Mouse (Mus musculus) lung, postnatal 0 days (tissue): Measurements from ENCODE around the gene Aass. TPM values are rescaled to one million over a fixed set of nuclear protein-coding genes. Genes with fewer than 3 reads are reported as not detected.

Experiments used
- ATAC-seq: fragments of 200-750 bp; cut with Nextera tagmentation; 2 replicates; pipeline ENCODE4 v1.8.0; 2017; ENCODE audit warnings: moderate library complexity
- DNase-seq: peaks from one replicate; pipeline ENCODE4 v3.0.0-alpha.2; 2016; ENCODE audit warnings: low spot score
- H3K27ac ChIP-seq: fragments of 300-500 bp; sonication (generic); 2 replicates; pipeline ENCODE4 v1.5.1; 2014; ENCODE audit warnings: antibody characterized with exemption, mild to moderate bottlenecking, low read length, mixed read lengths
- H3K27me3 ChIP-seq: fragments of 300-500 bp; sonication (generic); replicated peaks from 2 replicates; pipeline ENCODE4 v1.6.1; 2014; ENCODE audit warnings: low read length, mixed read lengths; ENCODE audit not compliant: insufficient read depth
- H3K36me3 ChIP-seq: fragments of 300-500 bp; sonication (generic); 2 replicates; pipeline ENCODE4 v1.6.1; 2014; ENCODE audit warnings: low read length, mixed read lengths; ENCODE audit not compliant: insufficient read depth
- H3K4me1 ChIP-seq: fragments of 300-500 bp; sonication (generic); 2 replicates; pipeline ENCODE4 v1.6.1; 2014; ENCODE audit warnings: antibody characterized with exemption, low read depth, low read length, mixed read lengths; ENCODE audit not compliant: insufficient read depth
- H3K4me2 ChIP-seq: fragments of 300-500 bp; sonication (generic); replicated peaks from 2 replicates; pipeline ENCODE4 v1.6.1; 2014; ENCODE audit warnings: low read depth, mild to moderate bottlenecking, low read length, moderate library complexity, mixed read lengths
- H3K4me3 ChIP-seq: fragments of 300-500 bp; sonication (generic); 2 replicates; pipeline ENCODE4 v1.5.1; 2014; ENCODE audit warnings: low read depth, low read length
- H3K9ac ChIP-seq: fragments of 300-500 bp; sonication (generic); replicated peaks from 2 replicates; pipeline ENCODE4 v1.6.1; 2014; ENCODE audit warnings: low read depth, mild to moderate bottlenecking
- H3K9me3 ChIP-seq: fragments of 300-500 bp; sonication (generic); 2 replicates; pipeline ENCODE4 v1.6.1; 2016; ENCODE audit warnings: low read length, mixed read lengths
- CTCF ChIP-seq: IDR thresholded peaks from 2 replicates; pipeline ENCODE4 v1.5.1; 2016; ENCODE audit warnings: antibody characterized with exemption, mild to moderate bottlenecking
- EP300 ChIP-seq: IDR thresholded peaks from 2 replicates; pipeline ENCODE4 v1.6.1; 2016; ENCODE audit warnings: antibody characterized with exemption, mild to moderate bottlenecking, control low read depth
- WGBS: fragments of 180-500 bp; shearing (Covaris S2); extraction: QIAGEN DNeasy Blood & Tissue Kit; methylation state at CpG from one replicate; pipeline ENCODE4 v1.1.7; 2014; 5-methylcytosine and 5-hydroxymethylcytosine counted together
- polyA plus RNA-seq: library from polyadenylated mRNA; unstranded; fragments of >200 nt; fragmentation: Nextera tagmentation; extraction: Ambion mirVana; gene quantifications from 2 replicates; pipeline ENCODE4 v1.2.1, GENCODE M21; 2015

Aass gene
- polyA plus RNA-seq, 1 experiment from 2014 or later = 1.8 TPM

DNA sequence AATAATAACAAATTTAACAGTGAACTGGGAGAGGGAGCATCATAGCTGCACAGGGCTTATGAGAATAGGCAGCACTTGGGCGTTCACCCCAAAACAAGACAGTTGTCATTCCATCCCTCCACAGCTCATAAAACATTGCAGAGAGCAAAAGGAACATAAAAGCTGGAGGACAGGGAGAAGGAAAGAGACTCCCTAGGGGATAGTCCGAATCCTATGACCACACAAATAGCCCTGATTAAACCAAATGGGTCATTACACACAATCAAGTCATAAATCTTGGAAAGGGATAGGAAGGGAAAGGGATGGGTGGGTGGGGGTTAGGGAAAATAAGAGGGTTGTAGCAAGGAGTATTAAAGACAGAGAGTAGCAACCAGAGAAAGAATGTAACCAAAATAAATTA lies 54.5 kb downstream of the Aass start:
- no peak for TF ChIP-seq CTCF
- TF ChIP-seq EP300 = no peak
- ATAC-seq = no peak
- Histone ChIP-seq H3K4me2 (no peak overlapping the region), H3K4me1 (no peaks in the 10 kb centered on the region; the same call in 1 of the 2 replicates), H3K27ac (no peak overlapping the region), H3K36me3 (no peaks in the 10 kb centered on the region), H3K4me3 (no peak overlapping the region), H3K9me3 (no peaks in the 10 kb centered on the region), H3K9ac (no peak overlapping the region), H3K27me3 (no peaks in the 10 kb centered on the region)
- 68% methylated on average over 2 of the region's 2 CpGs for WGBS
- no peak for DNase-seq

DNA sequence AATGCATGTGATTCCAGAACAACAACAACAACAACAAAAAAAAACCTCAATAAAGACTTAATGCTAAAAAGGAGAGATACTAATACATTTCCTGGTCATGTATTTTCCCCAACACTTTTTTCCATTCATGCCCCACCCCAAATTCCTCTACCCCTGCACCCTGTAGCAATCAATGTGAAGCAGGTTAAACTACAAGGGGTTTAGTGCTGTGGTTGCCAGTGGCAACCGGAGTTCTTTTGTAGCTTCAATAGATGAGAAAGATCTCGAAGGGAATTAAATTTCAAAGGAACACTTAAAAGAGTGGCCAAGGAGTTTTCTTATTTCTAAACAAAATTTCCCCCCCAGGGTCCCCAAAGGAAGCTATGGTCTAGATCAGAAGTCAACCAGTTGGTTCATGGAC lies 56.7 kb downstream of the Aass start:
- 61% methylated on average over 2 of the region's 2 CpGs for WGBS
- ATAC-seq = no peak
- no peak overlapping the region for H3K27ac ChIP-seq

DNA sequence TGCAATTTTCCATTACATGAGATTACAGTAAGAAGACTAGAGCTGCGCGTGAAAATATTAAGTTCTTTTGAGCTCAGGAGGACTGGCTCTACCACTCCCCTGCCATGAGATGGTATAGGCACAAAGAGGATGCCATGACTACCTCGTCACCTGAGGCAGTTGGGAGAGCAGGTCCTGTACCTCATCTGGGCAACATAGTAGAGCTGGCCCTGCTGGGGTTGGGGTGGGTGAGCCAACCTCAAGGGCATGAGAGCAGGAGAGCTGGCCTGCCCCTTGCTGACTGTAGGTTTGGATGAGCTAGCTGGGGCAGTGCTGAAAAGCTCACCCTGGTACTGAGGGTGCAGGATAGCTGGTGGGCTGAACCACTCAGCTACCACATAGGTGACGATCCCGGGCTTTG lies 77.1 kb downstream of the Aass start:
- ATAC-seq (no peak), DNase-seq (no peak)
- Histone ChIP-seq H3K9me3 (no peaks in the 10 kb centered on the region), H3K27me3 (no peaks in the 10 kb centered on the region), H3K4me2 (no peak overlapping the region), H3K4me1 (no peaks in the 10 kb centered on the region), H3K27ac (no peak overlapping the region), H3K4me3 (no peak overlapping the region), H3K9ac (no peak overlapping the region), H3K36me3 (no peaks in the 10 kb centered on the region)
- TF ChIP-seq EP300 = no peak
- no peak for TF ChIP-seq CTCF
- WGBS = 81% methylated on average over 5 of the region's 5 CpGs

More for the DNA sequence above, 56.7 kb downstream of the Aass start:
- Histone ChIP-seq H3K9me3 (no peaks in the 10 kb centered on the region), H3K36me3 (no peaks in the 10 kb centered on the region), H3K4me3 (no peak overlapping the region), H3K4me1 (no peaks in the 10 kb centered on the region; the same call in 1 of the 2 replicates), H3K9ac (no peak overlapping the region), H3K4me2 (no peak overlapping the region), H3K27me3 (no peaks in the 10 kb centered on the region)
- TF ChIP-seq EP300 = no peak
- TF ChIP-seq CTCF = no peak
- DNase-seq = no peak

DNA sequence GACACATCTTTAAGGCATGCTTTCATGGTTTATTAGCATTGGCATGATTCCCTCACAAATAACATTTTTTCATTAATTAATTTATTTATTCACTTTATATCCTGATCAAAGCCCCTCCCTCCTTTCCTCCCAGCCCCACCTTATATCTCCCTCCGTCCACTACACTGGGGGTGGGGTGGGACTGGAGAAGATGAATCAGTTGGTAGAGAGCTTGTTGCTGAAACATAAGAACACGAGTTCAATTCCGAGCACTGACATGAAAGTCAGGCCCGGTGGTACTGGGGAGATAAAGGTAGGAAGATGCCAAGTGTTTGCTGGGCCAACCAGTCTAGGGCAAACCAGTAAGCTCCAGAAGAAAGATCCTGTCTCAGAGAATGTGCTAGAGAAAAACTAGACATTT lies 84.0 kb downstream of the Aass start:
- 81% methylated on average over 4 of the region's 4 CpGs for whole genome bisulfite sequencing
- H3K4me2 ChIP-seq = no peak overlapping the region
- ATAC-seq (no peak), DNase-seq (no peak)
- TF ChIP-seq CTCF (no peak), EP300 (no peak)
- no peaks in the 10 kb centered on the region for H3K4me1 ChIP-seq
- H3K9ac ChIP-seq = no peak overlapping the region
- no peaks in the 10 kb centered on the region for H3K36me3 ChIP-seq
- H3K4me3 ChIP-seq = no peak overlapping the region
- H3K9me3 ChIP-seq = no peaks in the 10 kb centered on the region
- no peak overlapping the region for H3K27ac ChIP-seq
- H3K27me3 ChIP-seq = no peaks in the 10 kb centered on the region

DNA sequence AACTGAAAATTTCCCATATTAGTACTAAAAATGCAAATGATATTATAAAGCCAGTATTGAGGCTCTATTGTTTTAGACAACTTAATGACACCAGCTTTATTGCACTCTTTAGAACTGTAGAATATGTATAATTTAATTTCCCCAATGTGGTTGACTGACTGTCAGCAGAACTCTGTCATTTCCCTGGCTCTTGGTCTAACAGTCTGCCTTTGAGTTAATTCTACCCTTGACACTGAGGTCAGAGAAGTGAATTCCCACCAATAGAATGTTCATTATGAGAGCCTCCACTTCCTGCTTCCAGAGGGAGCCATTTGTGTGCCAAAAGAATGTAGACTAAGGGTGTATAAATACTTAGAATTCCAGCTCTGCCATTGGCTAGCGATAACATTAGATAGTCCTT lies 104.5 kb downstream of the Aass start:
- Histone ChIP-seq H3K9ac (no peak overlapping the region), H3K4me2 (no peak overlapping the region), H3K27ac (no peak overlapping the region), H3K4me1 (no peaks in the 10 kb centered on the region), H3K4me3 (no peak overlapping the region), H3K9me3 (no peaks in the 10 kb centered on the region), H3K27me3 (no peaks in the 10 kb centered on the region), H3K36me3 (no peaks in the 10 kb centered on the region)
- DNase-seq = no peak
- TF ChIP-seq CTCF (no peak), EP300 (no peak)
- 39% methylated on average over 1 of the region's 1 CpGs for WGBS
- no peak for ATAC-seq

Other genes with a start within 250 kb of the Aass start
- gene Fezf1, start 115.4 kb upstream of the Aass start, polyA plus RNA-seq = not detected in 2 replicates